Mouse (Mus musculus): ENCODE results near the gene Bst1.

GRCm38 (mm10) chr5:43853096-43853867 lies 34.6 kb downstream of the Bst1 start:
- TF ChIP-seq POLR2A (IDR thresholded peaks at IDR 0.05; ENCODE audit: borderline replicate concordance, control insufficient read depth, low read depth, low read length) (no peak), CTCF (IDR thresholded peaks at IDR 0.05; ENCODE audit: control insufficient read depth, insufficient read depth, low read length) (no peak)
